Mouse (Mus musculus) cerebellum, adult 2 months (tissue): Measurements from ENCODE around the gene Thsd7b. TPM values are rescaled to one million over a fixed set of nuclear protein-coding genes. Genes with fewer than 3 reads are reported as not detected.

ENCODE experiments used
- DNase-seq, 2 experiments: peaks; one replicate each; pipeline ENCODE4 v3.0.0; 2021
- H3K27ac ChIP-seq: fragments of 200-500 bp; 2 replicates; pipeline ENCODE4 v1.5.1; 2012; ENCODE audit warnings: low read length, control low read depth, inconsistent platforms; ENCODE audit not compliant: insufficient read depth
- H3K27me3 ChIP-seq: fragments of 200-500 bp; 2 replicates; pipeline ENCODE4 v1.6.1; 2012; ENCODE audit warnings: inconsistent platforms, mild to moderate bottlenecking, low read length, moderate library complexity; ENCODE audit not compliant: control insufficient read depth, insufficient read depth
- H3K4me1 ChIP-seq: fragments of 200-500 bp; 2 replicates; pipeline ENCODE4 v1.6.1; 2011; ENCODE audit warnings: low read length; ENCODE audit not compliant: control insufficient read depth, insufficient read depth
- H3K4me3 ChIP-seq: fragments of 200-500 bp; replicated peaks from 2 replicates; pipeline ENCODE3; 2011; ENCODE audit warnings: mild to moderate bottlenecking, low read depth, low read length, control low read depth; ENCODE audit not compliant: insufficient read depth
- CTCF ChIP-seq: fragments of 200-500 bp; IDR thresholded peaks from 2 replicates; pipeline ENCODE4 v1.5.1; 2011; ENCODE audit warnings: low read depth, mild to moderate bottlenecking, control low read depth, low read length, moderate library complexity, borderline replicate concordance; ENCODE audit not compliant: insufficient read depth
- POLR2A ChIP-seq: fragments of 200-500 bp; IDR thresholded peaks from 2 replicates; pipeline ENCODE4 v1.6.1; 2011; ENCODE audit warnings: low read length, control low read depth, borderline replicate concordance; ENCODE audit not compliant: insufficient read depth
- WGBS: fragments of 180-500 bp; shearing (Covaris S2); methylation state at CpG from one replicate; pipeline ENCODE4 v1.1.7; 2018; 5-methylcytosine and 5-hydroxymethylcytosine counted together
- polyA plus RNA-seq: library from polyadenylated mRNA; depleted of rRNA; stranded (reverse); fragments of >200 nt; gene quantifications from 2 replicates; pipeline ENCODE4 v1.2.3, GENCODE M21; 2012

Thsd7b gene
- polyA plus RNA-seq, 1 experiment, result 1.7 TPM

DNA sequence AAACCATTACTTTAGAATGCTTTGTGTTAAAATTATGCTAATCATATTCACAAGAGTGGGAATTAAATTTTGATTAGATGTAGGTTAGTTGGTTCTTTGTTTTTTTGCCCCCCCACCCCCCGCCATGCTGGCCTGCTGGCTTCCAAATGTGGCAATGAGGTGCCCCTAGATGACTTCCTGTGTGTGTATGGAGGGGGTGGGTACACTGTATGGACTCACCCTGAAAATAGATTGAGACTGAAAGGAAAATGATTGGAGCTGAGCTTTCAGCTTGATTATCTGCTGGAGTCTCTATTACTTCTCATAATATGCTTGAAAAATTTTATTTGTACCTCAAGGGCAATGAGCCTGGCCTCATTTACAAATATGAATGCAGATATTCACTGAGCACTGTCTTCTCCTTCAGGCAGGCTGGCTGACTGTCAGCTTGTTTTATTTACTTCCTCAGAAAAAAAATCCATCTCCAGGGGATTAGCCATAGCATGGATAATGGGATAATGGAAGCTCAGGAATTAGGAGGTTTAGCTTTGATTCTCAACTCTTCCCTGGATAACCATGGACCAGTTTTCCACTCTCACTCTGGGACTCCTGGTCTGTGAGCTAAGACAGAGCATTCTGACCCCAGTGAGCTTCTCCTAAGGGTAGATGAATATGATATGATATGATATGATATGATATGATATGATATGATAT lies 483.6 kb downstream of the Thsd7b start:
- H3K4me3 ChIP-seq, result no peak overlapping the region
- H3K27me3 ChIP-seq, result no peaks in the 10 kb centered on the region
- H3K27ac ChIP-seq, result no peak overlapping the region
- no peaks in the 10 kb centered on the region for H3K4me1 ChIP-seq
- WGBS, result 89% methylated on average over 1 of the region's 1 CpGs
- TF ChIP-seq CTCF (no peak), POLR2A (no peak)
- no peak for DNase-seq

DNA sequence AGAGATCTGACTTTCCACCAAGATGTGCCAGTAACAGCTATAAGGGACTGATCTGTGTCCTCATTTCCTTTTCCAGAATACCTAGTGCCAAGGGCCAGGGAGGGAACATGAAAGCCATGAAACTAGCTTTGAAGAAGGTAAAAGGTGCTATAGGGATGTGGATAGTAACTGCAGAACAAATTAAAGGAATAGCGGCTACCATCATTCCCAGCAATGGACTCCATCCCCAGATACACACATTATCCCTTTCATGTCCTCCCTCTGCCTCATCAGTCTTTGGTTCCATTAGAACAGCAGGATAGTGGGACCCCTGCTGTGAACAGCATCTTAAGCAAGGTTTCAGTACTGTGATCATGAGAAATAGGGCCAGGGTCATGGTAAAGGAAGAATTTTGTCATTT lies 485.9 kb downstream of the Thsd7b start:
- WGBS, result 65% methylated on average over 1 of the region's 1 CpGs
- no peak for DNase-seq
- no peak for TF ChIP-seq POLR2A
- TF ChIP-seq CTCF, result no peak
- Histone ChIP-seq H3K27ac (no peak overlapping the region), H3K4me1 (no peaks in the 10 kb centered on the region), H3K27me3 (no peaks in the 10 kb centered on the region), H3K4me3 (no peak overlapping the region)

DNA sequence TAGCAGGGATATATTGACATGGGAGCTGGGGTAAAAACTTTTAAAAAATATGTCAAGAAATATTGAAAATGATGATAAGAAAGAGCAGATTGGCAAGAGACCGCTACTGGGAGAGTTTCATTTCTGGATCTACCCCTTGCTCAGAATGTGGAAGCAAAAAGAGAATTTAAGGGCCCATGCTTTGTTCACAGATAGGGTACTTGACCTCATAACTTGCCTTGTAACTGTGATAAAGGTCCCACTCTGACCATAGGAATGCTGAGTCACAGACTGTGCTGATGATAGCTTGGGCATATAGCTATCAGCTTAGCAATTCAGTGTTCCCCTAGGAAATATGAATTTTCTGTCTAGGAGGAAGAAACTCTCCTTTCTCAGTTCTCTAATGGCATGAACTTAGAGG lies 488.1 kb downstream of the Thsd7b start:
- no peaks in the 10 kb centered on the region for H3K27me3 ChIP-seq
- TF ChIP-seq POLR2A (no peak), CTCF (no peak)
- H3K4me1 ChIP-seq, result no peaks in the 10 kb centered on the region
- 94% methylated on average over 1 of the region's 1 CpGs for WGBS
- H3K4me3 ChIP-seq, result no peak overlapping the region
- no peak overlapping the region for H3K27ac ChIP-seq
- no peak for DNase-seq

DNA sequence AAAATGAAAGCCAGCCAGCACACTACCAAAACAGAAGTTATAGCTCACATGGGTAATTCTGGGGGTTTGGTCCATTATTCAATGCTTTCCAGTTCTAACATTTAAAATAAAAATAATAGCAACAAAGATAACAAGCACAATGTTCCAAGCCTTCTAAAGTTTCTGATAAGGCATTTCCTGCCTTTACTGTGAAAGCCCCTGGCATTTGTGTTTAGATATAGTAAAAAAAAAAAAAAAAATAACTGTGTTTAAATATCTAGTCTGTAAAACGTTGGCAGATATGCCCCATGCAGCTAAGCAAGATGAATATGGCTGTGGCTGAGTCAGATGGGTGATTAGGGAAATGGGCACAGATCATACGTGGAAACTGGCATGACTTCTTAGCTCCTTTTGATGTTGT lies 491.6 kb downstream of the Thsd7b start:
- H3K27me3 ChIP-seq, result no peaks in the 10 kb centered on the region
- no peaks in the 10 kb centered on the region for H3K4me1 ChIP-seq
- 26% methylated on average over 2 of the region's 2 CpGs for WGBS
- no peak overlapping the region for H3K4me3 ChIP-seq
- no peak for DNase-seq
- H3K27ac ChIP-seq, result no peak overlapping the region
- no peak for TF ChIP-seq CTCF
- TF ChIP-seq POLR2A, result no peak

DNA sequence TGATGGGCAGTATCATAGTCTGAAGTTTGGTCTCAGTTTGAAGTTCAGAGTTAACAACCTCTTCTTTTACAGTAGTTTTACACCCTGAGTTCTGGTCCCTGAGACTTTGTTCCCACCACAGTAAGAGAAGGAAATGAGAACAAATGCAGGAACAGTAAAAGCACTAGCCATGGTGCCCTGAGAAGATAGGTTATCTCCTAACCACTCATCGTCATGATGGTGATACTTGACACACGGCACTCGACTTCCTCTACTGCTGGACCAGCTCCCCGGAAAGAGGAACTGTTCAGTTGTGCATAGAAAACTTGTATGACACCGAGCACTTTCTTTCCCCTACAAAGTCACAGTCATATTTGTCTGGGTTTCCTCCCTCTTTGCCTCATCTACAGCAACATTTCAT lies 504.0 kb downstream of the Thsd7b start:
- no peaks in the 10 kb centered on the region for H3K4me1 ChIP-seq
- WGBS, result 92% methylated on average over 5 of the region's 5 CpGs
- TF ChIP-seq CTCF (no peak), POLR2A (no peak)
- H3K27ac ChIP-seq, result no peak overlapping the region
- no peak for DNase-seq
- H3K4me3 ChIP-seq, result no peak overlapping the region
- no peaks in the 10 kb centered on the region for H3K27me3 ChIP-seq

DNA sequence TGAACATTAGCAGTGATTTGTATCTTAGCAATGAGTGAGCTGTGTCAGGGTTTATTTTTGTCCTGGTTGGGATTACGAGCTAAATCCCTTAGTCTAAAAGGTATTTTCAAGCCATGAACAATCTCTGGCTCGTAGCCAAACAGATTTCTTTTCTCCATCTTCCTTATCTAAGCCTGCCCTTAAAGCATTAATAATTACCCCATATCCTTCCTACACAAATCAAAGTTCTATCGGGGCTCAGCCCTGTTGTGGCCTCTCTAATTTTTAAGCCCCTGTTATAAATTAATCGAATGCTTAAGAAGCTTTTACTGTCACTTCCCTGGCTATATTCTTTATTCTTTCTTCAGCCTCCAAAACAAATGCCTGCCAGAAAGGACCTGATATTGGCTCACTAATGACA lies 506.4 kb downstream of the Thsd7b start:
- Histone ChIP-seq H3K4me1 (no peaks in the 10 kb centered on the region), H3K4me3 (no peak overlapping the region), H3K27me3 (no peaks in the 10 kb centered on the region), H3K27ac (no peak overlapping the region)
- WGBS, result 59% methylated on average over 4 of the region's 4 CpGs
- TF ChIP-seq POLR2A, result no peak
- no peak for TF ChIP-seq CTCF
- DNase-seq, result no peak

DNA sequence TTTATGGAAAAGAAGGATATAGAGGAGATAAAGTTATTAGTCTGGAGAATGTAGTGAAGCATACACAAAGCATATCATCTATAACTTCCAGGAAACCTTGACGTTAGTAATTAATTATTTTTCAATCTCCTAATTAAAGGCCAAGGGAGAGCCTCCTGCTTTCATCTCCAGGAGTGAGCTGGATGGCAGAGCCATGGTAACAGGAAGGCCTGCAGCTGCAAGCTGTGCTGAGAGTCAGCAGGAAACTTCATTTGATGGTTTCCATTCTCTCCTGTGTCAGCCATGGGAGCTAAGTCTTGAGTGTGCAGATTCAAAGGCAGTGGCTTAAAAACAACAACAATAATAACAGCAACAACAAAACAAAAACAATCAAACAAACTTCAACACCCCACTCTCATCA lies 507.5 kb downstream of the Thsd7b start:
- no peak for DNase-seq
- no peaks in the 10 kb centered on the region for H3K4me1 ChIP-seq
- 9% methylated on average over 1 of the region's 1 CpGs for WGBS
- no peak for TF ChIP-seq CTCF
- TF ChIP-seq POLR2A, result no peak
- no peaks in the 10 kb centered on the region for H3K27me3 ChIP-seq
- no peak overlapping the region for H3K27ac ChIP-seq
- no peak overlapping the region for H3K4me3 ChIP-seq

DNA sequence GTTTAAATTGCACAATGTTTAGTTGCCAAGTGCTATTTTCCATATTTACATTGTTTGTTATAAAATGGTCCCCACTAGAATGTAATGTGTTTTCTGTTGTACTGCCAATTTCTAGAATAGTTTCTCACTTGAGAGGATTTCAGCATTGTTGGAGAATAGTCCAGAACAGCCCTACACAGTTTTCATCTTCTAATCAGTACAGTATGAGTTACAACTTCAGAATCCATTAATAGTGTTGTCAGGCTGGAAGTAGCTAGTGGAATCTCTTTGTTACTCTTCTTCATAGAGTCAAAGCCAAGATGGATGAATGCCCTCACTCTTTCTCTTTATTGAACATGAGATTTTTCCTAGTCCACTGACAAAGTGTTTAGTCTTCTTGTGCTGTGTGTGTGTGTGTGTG lies 525.4 kb downstream of the Thsd7b start:
- Histone ChIP-seq H3K27ac (no peak overlapping the region), H3K4me1 (no peaks in the 10 kb centered on the region), H3K4me3 (no peak overlapping the region), H3K27me3 (no peaks in the 10 kb centered on the region)
- TF ChIP-seq CTCF (no peak), POLR2A (no peak)
- no peak for DNase-seq
